Mouse (Mus musculus) stomach, adult 2 months (tissue): ENCODE data around the gene Atg101. TPM values are rescaled to one million over a fixed set of nuclear protein-coding genes. Genes with fewer than 3 reads are reported as not detected.

ENCODE experiments used
- polyA plus RNA-seq: library from polyadenylated mRNA; depleted of rRNA; stranded (reverse); fragments of >200 nt; gene quantifications from 2 replicates; pipeline ENCODE4 v1.2.3, GENCODE M21; 2012; rRNA removed

The Atg101 gene
- polyA plus RNA-seq: 19.1 and 20.5 TPM in 2 replicates

DNA sequence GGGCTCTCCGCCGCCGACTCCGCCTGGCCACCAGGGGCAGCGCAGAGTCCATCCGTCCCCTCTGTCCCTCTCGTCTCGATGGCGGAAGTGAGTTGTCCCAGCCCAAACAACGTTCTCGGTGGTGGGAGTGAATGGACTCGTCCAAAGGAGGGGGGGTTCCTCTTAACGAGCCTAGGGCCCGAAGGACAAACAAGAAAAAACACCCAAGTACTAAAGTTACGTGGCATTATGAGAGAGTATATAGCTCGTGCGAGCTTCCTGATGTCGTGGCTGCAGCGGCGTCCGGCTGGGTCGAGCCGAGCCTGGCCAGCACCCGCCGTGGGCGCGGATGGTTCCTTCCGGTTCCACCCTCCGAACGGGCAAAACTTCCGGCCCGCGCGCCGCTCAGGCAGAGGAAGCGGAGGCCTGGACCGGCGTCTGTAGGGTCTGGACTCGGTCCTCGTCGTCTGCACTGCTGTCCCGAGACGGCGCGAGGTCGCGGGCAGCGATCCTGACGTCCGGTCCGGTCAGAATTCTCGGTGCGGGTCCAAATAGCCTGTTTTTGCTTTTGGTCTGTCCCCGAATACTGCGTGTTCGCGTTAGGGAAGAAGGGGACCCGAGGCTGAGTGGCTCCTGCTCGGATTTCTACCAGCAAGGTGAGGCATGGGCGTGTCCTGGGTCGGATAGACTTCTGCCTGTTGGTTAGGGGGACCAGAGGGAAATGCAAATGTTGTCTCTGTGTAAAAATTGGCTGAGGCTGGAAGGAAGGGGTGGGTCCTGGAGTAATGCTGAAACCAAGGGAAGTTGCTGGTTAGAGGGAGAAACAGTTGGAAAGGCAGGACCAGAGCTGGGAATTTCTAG is at the start of gene Atg101:
Gene Atg101 (plus strand): TSS at position 362 of the 840 bp plus-strand sequence.

DNA sequence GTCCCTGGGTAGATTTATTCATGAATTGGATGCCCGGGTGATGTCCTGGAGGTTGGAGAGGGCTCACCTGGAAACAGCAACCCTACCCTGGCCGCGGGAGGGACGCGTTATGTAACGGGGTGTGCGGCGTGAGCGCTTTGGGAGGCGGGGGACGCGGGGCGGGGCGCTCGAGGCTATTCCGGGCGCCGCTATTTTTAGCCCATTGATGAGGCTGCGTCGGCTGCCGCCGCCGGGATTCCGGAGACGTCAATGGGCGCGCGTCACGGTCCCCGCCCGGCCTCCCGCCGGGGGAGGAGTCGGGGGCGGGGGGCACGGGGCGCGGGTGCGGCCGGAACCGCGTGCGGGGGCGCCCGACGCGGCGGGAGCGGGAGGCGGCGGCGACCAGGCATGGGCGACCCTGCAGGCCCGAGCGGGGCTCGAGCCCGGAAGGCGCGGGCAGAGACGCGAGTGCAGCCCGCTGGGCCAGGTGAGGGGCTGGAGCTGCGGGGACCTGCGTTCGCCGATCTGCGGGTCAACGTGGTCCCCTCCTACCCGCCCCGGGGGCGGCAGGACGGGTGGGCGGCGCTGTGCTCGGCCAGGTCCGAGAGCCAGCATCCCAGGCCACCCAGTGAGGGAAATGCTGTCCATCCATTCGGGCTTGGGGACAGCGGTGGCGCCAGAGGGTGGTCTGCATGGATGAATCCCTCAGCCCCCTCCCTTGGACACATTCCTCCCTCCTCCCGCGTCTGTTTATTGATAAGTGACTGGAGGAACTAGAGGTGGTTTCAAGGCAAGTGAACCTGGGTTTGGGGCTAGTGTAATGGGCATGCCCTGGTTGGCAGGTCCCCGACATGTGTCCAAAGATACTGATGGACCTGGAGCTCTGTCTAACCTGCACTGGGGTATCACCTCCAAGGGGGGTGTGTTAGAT is 29.9 kb upstream of the Atg101 start, which contains the start of gene Nr4a1:
Gene Nr4a1 (plus strand): TSS at position 384 of the 910 bp plus-strand sequence.

DNA sequence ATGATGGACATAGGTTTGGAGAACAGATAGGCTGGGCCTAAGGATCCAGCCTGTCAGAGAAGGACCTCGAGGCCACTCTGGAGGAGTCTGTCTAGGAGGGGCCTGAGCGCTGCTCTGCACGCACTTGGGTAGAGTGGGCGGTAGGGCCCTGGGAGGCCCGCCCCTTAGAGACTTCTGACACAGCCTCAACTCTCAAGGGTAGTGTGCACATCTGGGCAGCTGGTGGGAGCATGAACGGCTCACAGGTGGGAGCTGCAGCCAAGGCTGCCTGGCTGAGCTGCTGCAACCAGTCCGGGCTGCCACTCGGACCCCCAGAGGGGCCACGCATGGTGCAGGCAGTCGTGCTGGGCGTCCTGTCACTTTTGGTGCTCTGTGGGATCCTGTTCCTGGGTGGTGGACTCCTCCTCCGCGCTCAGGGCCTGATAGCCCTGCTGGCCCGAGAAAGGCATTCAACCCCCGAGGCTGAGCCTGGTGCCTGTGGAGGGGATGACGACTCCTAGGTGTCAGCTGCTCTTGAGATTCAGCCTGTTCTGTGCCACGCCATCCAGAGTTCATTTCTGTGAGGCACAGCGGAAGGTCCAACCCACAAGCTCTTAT is 9.1 kb downstream of the Atg101 start, which contains the start of gene 6030408B16Rik:
Gene 6030408B16Rik (plus strand): TSS at position 188 of the 597 bp plus-strand sequence.

Other genes with a start within 250 kb of the Atg101 start
- gene Gm47841, start 236.9 kb upstream of the Atg101 start, polyA plus RNA-seq: 0.13 and 0.22 TPM in 2 replicates
- gene Fignl2, start 205.7 kb upstream of the Atg101 start, polyA plus RNA-seq: 2.0 and 2.4 TPM in 2 replicates
- not detected in 2 replicates for gene Ankrd33, start 168.5 kb upstream of the Atg101 start, polyA plus RNA-seq
- 15.0 and 16.2 TPM in 2 replicates for gene Acvrl1, start 155.8 kb upstream of the Atg101 start, polyA plus RNA-seq
- gene Acvr1b, start 110.2 kb upstream of the Atg101 start, polyA plus RNA-seq: 20.5 and 24.8 TPM in 2 replicates
- 7.5 and 12.5 TPM in 2 replicates for gene Grasp, start 60.1 kb upstream of the Atg101 start, polyA plus RNA-seq
- 6.7 and 8.3 TPM in 2 replicates for gene Nr4a1, start 30.0 kb upstream of the Atg101 start, polyA plus RNA-seq
- 0.53 and 0.61 TPM in 2 replicates for gene 6030408B16Rik, start 8.9 kb downstream of the Atg101 start, polyA plus RNA-seq
- 29.1 and 37.8 TPM in 2 replicates for gene Krt80, start 85.9 kb downstream of the Atg101 start, polyA plus RNA-seq
- gene Krt7, start 126.8 kb downstream of the Atg101 start, polyA plus RNA-seq: 49.2 and 61.5 TPM in 2 replicates
- 0.04 and 0.14 TPM in 2 replicates for gene Krt87, start 154.5 kb downstream of the Atg101 start, polyA plus RNA-seq
- not detected in 2 replicates for gene Krt88, start 163.5 kb downstream of the Atg101 start, polyA plus RNA-seq
- not detected in 2 replicates for gene Krt81, start 179.5 kb downstream of the Atg101 start, polyA plus RNA-seq
- 0.08 TPM in 1 of 2 replicates, not detected in the other for gene Krt86, start 189.2 kb downstream of the Atg101 start, polyA plus RNA-seq
- 0.15 TPM in 1 of 2 replicates, not detected in the other for gene Krt83, start 207.2 kb downstream of the Atg101 start, polyA plus RNA-seq
- not detected in 2 replicates for gene Gm49425, start 233.0 kb downstream of the Atg101 start, polyA plus RNA-seq
- 0.26 and 0.28 TPM in 2 replicates for gene Krt84, start 248.5 kb downstream of the Atg101 start, polyA plus RNA-seq